Mouse (Mus musculus): ENCODE results near the gene Alg2. TPM values are rescaled to one million over a fixed set of nuclear protein-coding genes. Genes with fewer than 3 reads are reported as not detected.

The Alg2 gene
- polyA plus RNA-seq, 1 experiment from 2014 or later: 56.7 TPM

DNA sequence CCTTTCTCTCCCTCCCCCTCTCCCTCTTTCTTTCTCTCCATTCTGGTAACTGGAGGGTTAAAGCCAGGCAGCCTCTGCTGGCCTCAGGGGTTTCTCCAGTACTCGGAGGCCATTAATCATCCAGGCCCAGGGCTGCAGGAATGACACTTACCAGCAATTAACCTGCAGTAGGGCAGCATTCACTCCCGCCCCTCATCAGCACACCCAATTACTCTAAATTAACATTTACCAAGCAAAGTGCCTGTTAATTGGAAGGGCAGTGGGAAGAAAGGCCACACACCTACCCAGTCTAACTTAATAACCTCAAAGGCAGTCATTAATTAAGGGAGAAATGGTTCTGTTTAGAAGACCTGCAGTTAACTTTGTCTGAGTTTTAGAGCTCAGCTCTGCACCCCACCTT lies 49.8 kb downstream of the Alg2 start:
- Histone ChIP-seq H3K9me3 (replicated peaks; ENCODE audit: control insufficient read depth, low read length) (no peaks in the 10 kb centered on the region), H3K36me3 (ENCODE audit: control insufficient read depth, insufficient read depth, low read length) (no peaks in the 10 kb centered on the region), H3K9ac (ENCODE audit: low read length) (no peak overlapping the region), H3K4me3 (replicated peaks; ENCODE audit: low read length) (no peak overlapping the region), H3K4me2 (ENCODE audit: low read depth, low read length) (no peak overlapping the region), H3K27ac (ENCODE audit: low read length) (no peak overlapping the region), H3K27me3 (ENCODE audit: control insufficient read depth, insufficient read depth, low read length) (no peaks in the 10 kb centered on the region), H3K4me1 (ENCODE audit: control insufficient read depth, insufficient read depth, low read length) (no peaks in the 10 kb centered on the region; the same call in 1 of the 2 replicates)
- ATAC-seq (ENCODE audit: insufficient read depth, low FRiP score): no peak
- WGBS: 14% methylated on average over 2 of the region's 2 CpGs

GRCm38 (mm10) chr4:47422946-47423345 lies 51.2 kb downstream of the Alg2 start:
- Histone ChIP-seq H3K4me1 (ENCODE audit: control insufficient read depth, insufficient read depth, low read length) (no peaks in the 10 kb centered on the region; the same call in 1 of the 2 replicates), H3K36me3 (ENCODE audit: control insufficient read depth, insufficient read depth, low read length) (no peaks in the 10 kb centered on the region), H3K4me2 (ENCODE audit: low read depth, low read length) (no peak overlapping the region), H3K27ac (ENCODE audit: low read length) (no peak overlapping the region), H3K4me3 (replicated peaks; ENCODE audit: low read length) (no peak overlapping the region), H3K9ac (ENCODE audit: low read length) (no peak overlapping the region), H3K9me3 (replicated peaks; ENCODE audit: control insufficient read depth, low read length) (no peaks in the 10 kb centered on the region), H3K27me3 (ENCODE audit: control insufficient read depth, insufficient read depth, low read length) (no peaks in the 10 kb centered on the region)
- 93% methylated on average over 3 of the region's 3 CpGs for WGBS
- no peak for ATAC-seq (ENCODE audit: insufficient read depth, low FRiP score)

DNA sequence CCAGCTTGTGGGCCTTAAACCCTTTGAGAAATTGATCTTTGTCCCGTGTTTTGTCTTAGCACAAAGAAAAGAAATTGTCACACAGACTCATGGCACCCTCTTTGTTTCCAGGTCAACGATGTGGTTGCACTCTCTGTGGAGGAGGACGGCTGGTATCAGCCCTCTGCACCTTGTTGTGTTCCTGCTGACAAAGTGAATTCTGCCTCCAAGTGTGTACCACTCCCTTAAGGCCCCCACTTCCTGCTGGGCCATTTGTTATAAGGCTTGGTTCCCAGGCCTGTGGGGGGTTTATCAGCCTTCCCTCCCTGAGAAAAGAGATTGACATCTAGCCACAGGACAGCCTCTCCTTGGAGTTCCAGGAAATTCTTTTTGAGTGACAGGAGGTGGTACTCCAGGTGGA lies 51.9 kb downstream of the Alg2 start:
- H3K4me2 ChIP-seq (ENCODE audit: low read depth, low read length): no peak overlapping the region
- no peak overlapping the region for H3K9ac ChIP-seq (ENCODE audit: low read length)
- H3K9me3 ChIP-seq (replicated peaks; ENCODE audit: control insufficient read depth, low read length): no peaks in the 10 kb centered on the region
- no peaks in the 10 kb centered on the region; the same call in 1 of the 2 replicates for H3K4me1 ChIP-seq (ENCODE audit: control insufficient read depth, insufficient read depth, low read length)
- H3K27me3 ChIP-seq (ENCODE audit: control insufficient read depth, insufficient read depth, low read length): no peaks in the 10 kb centered on the region
- 31% methylated on average over 3 of the region's 3 CpGs for WGBS
- no peak overlapping the region for H3K27ac ChIP-seq (ENCODE audit: low read length)
- no peaks in the 10 kb centered on the region for H3K36me3 ChIP-seq (ENCODE audit: control insufficient read depth, insufficient read depth, low read length)
- no peak overlapping the region for H3K4me3 ChIP-seq (replicated peaks; ENCODE audit: low read length)
- no peak for ATAC-seq (ENCODE audit: insufficient read depth, low FRiP score)

GRCm38 (mm10) chr4:47420191-47420590 lies 53.9 kb downstream of the Alg2 start:
- no peak for ATAC-seq (ENCODE audit: insufficient read depth, low FRiP score)
- Histone ChIP-seq H3K9ac (ENCODE audit: low read length) (no peak overlapping the region), H3K27ac (ENCODE audit: low read length) (no peak overlapping the region), H3K36me3 (ENCODE audit: control insufficient read depth, insufficient read depth, low read length) (no peaks in the 10 kb centered on the region), H3K4me2 (ENCODE audit: low read depth, low read length) (no peak overlapping the region), H3K4me1 (ENCODE audit: control insufficient read depth, insufficient read depth, low read length) (no peaks in the 10 kb centered on the region; the same call in 1 of the 2 replicates), H3K27me3 (ENCODE audit: control insufficient read depth, insufficient read depth, low read length) (no peaks in the 10 kb centered on the region), H3K9me3 (replicated peaks; ENCODE audit: control insufficient read depth, low read length) (no peaks in the 10 kb centered on the region), H3K4me3 (replicated peaks; ENCODE audit: low read length) (no peak overlapping the region)
- 42% methylated on average over 7 of the region's 7 CpGs for WGBS

DNA sequence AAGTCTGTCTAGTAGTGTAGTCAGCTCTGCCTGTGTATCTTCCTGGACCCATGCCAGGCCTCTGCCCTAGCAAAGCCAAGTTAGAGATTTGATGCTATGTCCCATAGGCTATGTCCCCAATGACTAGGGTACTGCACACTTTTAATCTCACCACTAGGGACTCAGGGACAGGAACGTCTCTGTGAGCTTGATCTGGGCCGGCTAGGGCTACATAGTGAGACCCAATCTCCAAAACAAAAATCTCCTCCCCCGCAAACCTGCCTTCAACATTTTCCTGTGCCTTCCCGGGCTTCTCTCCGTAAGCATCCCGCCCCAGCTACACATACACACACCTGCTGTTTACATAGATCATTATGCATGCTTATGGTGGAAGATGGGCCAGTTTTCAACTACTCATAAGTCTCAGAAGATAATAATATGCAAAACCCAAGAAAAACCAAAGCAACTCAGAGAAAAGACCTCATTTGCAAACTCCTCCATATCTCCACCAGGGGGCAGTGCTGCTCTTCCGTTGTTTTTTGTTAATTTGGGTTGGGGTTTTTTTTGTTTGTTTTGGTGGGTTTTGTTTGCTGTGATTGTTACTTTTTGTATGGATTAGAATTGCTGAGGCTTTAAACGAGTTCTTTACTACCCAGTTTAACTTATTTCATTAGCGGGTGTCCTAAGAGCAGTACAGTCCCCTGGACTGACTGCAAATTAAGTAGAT lies 54.7 kb downstream of the Alg2 start:
- H3K9ac ChIP-seq (ENCODE audit: low read length): no peak overlapping the region
- no peaks in the 10 kb centered on the region for H3K36me3 ChIP-seq (ENCODE audit: control insufficient read depth, insufficient read depth, low read length)
- WGBS: 27% methylated on average over 9 of the region's 9 CpGs
- no peak overlapping the region for H3K4me2 ChIP-seq (ENCODE audit: low read depth, low read length)
- ATAC-seq (ENCODE audit: insufficient read depth, low FRiP score): 0 out of 2 replicates have a peak, but pooled peaks have one; percentile 7
- no peak overlapping the region for H3K27ac ChIP-seq (ENCODE audit: low read length)
- H3K4me3 ChIP-seq (replicated peaks; ENCODE audit: low read length): no peak overlapping the region
- no peaks in the 10 kb centered on the region; the same call in 1 of the 2 replicates for H3K4me1 ChIP-seq (ENCODE audit: control insufficient read depth, insufficient read depth, low read length)
- no peaks in the 10 kb centered on the region for H3K9me3 ChIP-seq (replicated peaks; ENCODE audit: control insufficient read depth, low read length)
- no peaks in the 10 kb centered on the region for H3K27me3 ChIP-seq (ENCODE audit: control insufficient read depth, insufficient read depth, low read length)

DNA sequence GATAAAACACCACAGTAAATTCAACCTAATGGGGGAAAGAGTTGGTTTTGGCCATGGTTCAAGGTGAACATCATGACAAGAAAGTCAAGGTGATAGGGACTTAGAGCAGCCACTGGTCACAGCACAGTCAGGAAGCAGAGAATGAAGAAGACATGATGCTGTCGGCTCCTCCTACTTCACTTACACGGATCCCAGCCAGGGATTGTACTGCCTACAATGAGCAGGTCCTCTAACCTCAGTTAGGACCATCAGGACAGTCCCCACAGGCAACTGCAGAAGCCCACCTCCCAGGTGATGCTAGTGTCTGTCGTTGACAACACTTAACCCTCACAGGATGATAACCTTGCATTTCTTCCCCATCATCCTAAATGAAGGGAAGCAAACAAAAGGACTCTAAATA lies 56.3 kb downstream of the Alg2 start:
- ATAC-seq (ENCODE audit: insufficient read depth, low FRiP score): no peak
- Histone ChIP-seq H3K9me3 (replicated peaks; ENCODE audit: control insufficient read depth, low read length) (no peaks in the 10 kb centered on the region), H3K9ac (ENCODE audit: low read length) (no peak overlapping the region), H3K27ac (ENCODE audit: low read length) (no peak overlapping the region), H3K36me3 (ENCODE audit: control insufficient read depth, insufficient read depth, low read length) (no peaks in the 10 kb centered on the region), H3K4me2 (ENCODE audit: low read depth, low read length) (no peak overlapping the region), H3K4me1 (ENCODE audit: control insufficient read depth, insufficient read depth, low read length) (no peaks in the 10 kb centered on the region), H3K27me3 (ENCODE audit: control insufficient read depth, insufficient read depth, low read length) (no peaks in the 10 kb centered on the region), H3K4me3 (replicated peaks; ENCODE audit: low read length) (no peak overlapping the region)
- WGBS: 57% methylated on average over 3 of the region's 3 CpGs

Other genes with a start within 250 kb of the Alg2 start
- 29.8 and 30.5 TPM in 2 replicates for gene Tgfbr1, start 121.1 kb downstream of the Alg2 start, polyA plus RNA-seq (2015; fragmentation: Nextera tagmentation; extraction: Ambion mirVana)
- 385 and 480 TPM in 2 replicates for gene Sec61b, start 325 bp upstream of the Alg2 start, polyA plus RNA-seq (2015; fragmentation: Nextera tagmentation; extraction: Ambion mirVana)